Mouse (Mus musculus) neural tube, embryonic 15.5 days (tissue): Measurements from ENCODE around the gene Rfwd3. TPM values are rescaled to one million over a fixed set of nuclear protein-coding genes. Genes with fewer than 3 reads are reported as not detected.

Source experiments
- ATAC-seq: fragments of 200-750 bp; cut with Nextera tagmentation; 2 replicates; pipeline ENCODE4 v1.8.0; 2017; ENCODE audit warnings: mild to moderate bottlenecking, moderate TSS enrichment, moderate library complexity; ENCODE audit not compliant: low FRiP score
- H3K27ac ChIP-seq: fragments of 300-500 bp; sonication (generic); replicated peaks from 2 replicates; pipeline ENCODE4 v1.5.1; 2015; ENCODE audit warnings: mild to moderate bottlenecking, inconsistent platforms
- H3K27me3 ChIP-seq: fragments of 300-500 bp; sonication (generic); replicated peaks from 2 replicates; pipeline ENCODE4 v1.6.1; 2015; ENCODE audit warnings: inconsistent platforms
- H3K36me3 ChIP-seq: fragments of 300-500 bp; sonication (generic); 2 replicates; pipeline ENCODE4 v1.6.1; 2015; ENCODE audit warnings: inconsistent platforms
- H3K4me1 ChIP-seq: fragments of 300-500 bp; sonication (generic); 2 replicates; pipeline ENCODE4 v1.6.1; 2015; ENCODE audit warnings: inconsistent platforms
- H3K4me2 ChIP-seq: fragments of 300-500 bp; sonication (generic); 2 replicates; pipeline ENCODE4 v1.6.1; 2015; ENCODE audit warnings: inconsistent platforms, mild to moderate bottlenecking, moderate library complexity
- H3K4me3 ChIP-seq: fragments of 300-500 bp; sonication (generic); replicated peaks from 2 replicates; pipeline ENCODE4 v1.5.1; 2015; ENCODE audit warnings: mild to moderate bottlenecking, inconsistent platforms
- H3K9ac ChIP-seq: fragments of 300-500 bp; sonication (generic); replicated peaks from 2 replicates; pipeline ENCODE4 v1.6.1; 2015; ENCODE audit warnings: mild to moderate bottlenecking, inconsistent platforms
- H3K9me3 ChIP-seq: fragments of 300-500 bp; sonication (generic); replicated peaks from 2 replicates; pipeline ENCODE4 v1.6.1; 2016; ENCODE audit warnings: inconsistent platforms
- WGBS: fragments of 180-500 bp; shearing (Covaris S2); methylation state at CpG from one replicate; pipeline ENCODE4 v1.1.7; 2015; ENCODE audit warnings: mixed read lengths; 5-methylcytosine and 5-hydroxymethylcytosine counted together
- polyA plus RNA-seq: library from polyadenylated mRNA; unstranded; fragments of >200 nt; fragmentation: Nextera tagmentation; extraction: Ambion mirVana; gene quantifications from 2 replicates; pipeline ENCODE4 v1.2.1, GENCODE M21; 2015

The Rfwd3 gene
- polyA plus RNA-seq, 1 experiment from 2014 or later = 18.9 TPM

GRCm38 (mm10) chr8:111246287-111246830 is 53.7 kb downstream of the Rfwd3 start:
- H3K27me3 ChIP-seq = no peaks in the 10 kb centered on the region
- H3K9me3 ChIP-seq = no peaks in the 10 kb centered on the region
- H3K4me2 ChIP-seq = no peak overlapping the region
- no peak for ATAC-seq
- 88% methylated on average over 4 of the region's 4 CpGs for WGBS
- H3K9ac ChIP-seq = no peak overlapping the region
- no peaks in the 10 kb centered on the region for H3K36me3 ChIP-seq
- no peak overlapping the region for H3K4me3 ChIP-seq
- 0 out of 2 replicates have a peak, but pooled peaks cover 2% of the 10 kb centered on the region for H3K4me1 ChIP-seq
- no peak overlapping the region for H3K27ac ChIP-seq

GRCm38 (mm10) chr8:111237301-111237700 is 62.7 kb downstream of the Rfwd3 start:
- Histone ChIP-seq H3K27me3 (no peaks in the 10 kb centered on the region), H3K27ac (no peak overlapping the region), H3K4me1 (no peaks in the 10 kb centered on the region), H3K4me3 (no peak overlapping the region), H3K9me3 (no peaks in the 10 kb centered on the region), H3K9ac (no peak overlapping the region), H3K4me2 (no peak overlapping the region), H3K36me3 (no peaks in the 10 kb centered on the region)
- no peak for ATAC-seq
- 88% methylated on average over 3 of the region's 3 CpGs for WGBS

- Histone ChIP-seq H3K9me3 (no peaks in the 10 kb centered on the region), H3K27ac (no peak overlapping the region), H3K36me3 (no peaks in the 10 kb centered on the region), H3K4me3 (no peak overlapping the region), H3K4me2 (no peak overlapping the region), H3K4me1 (no peaks in the 10 kb centered on the region), H3K27me3 (no peaks in the 10 kb centered on the region), H3K9ac (no peak overlapping the region)
- no peak for ATAC-seq
- WGBS = 95% methylated on average over 2 of the region's 2 CpGs
These were observed 66.3 kb downstream of the Rfwd3 start for GRCm38 (mm10) chr8:111233730-111234129.

- Histone ChIP-seq H3K27me3 (no peaks in the 10 kb centered on the region), H3K27ac (no peak overlapping the region; the same call in 1 of the 2 replicates), H3K9ac (no peak overlapping the region), H3K9me3 (no peaks in the 10 kb centered on the region), H3K36me3 (no peaks in the 10 kb centered on the region), H3K4me2 (no peak overlapping the region), H3K4me1 (peaks cover 5% of the 10 kb centered on the region), H3K4me3 (no peak overlapping the region)
- 52% methylated on average over 5 of the region's 5 CpGs for WGBS
- ATAC-seq = no peak
These were observed 75.9 kb downstream of the Rfwd3 start for GRCm38 (mm10) chr8:111224153-111224552.

Other genes with a start within 250 kb of the Rfwd3 start
- not detected in 2 replicates for gene Exosc6, start 243.9 kb downstream of the Rfwd3 start, polyA plus RNA-seq
- gene Clec18a, start 207.8 kb downstream of the Rfwd3 start, polyA plus RNA-seq = 0.31 and 0.65 TPM in 2 replicates
- 10.3 and 10.5 TPM in 2 replicates for gene Pdpr, start 205.6 kb downstream of the Rfwd3 start, polyA plus RNA-seq
- 61.0 and 63.6 TPM in 2 replicates for gene Glg1, start 41.0 kb downstream of the Rfwd3 start, polyA plus RNA-seq
- 0.29 and 1.1 TPM in 2 replicates for gene Mlkl, start 38.0 kb upstream of the Rfwd3 start, polyA plus RNA-seq
- gene Fa2h, start 93.6 kb upstream of the Rfwd3 start, polyA plus RNA-seq = 0.69 and 0.86 TPM in 2 replicates
- gene Wdr59, start 221.9 kb upstream of the Rfwd3 start, polyA plus RNA-seq = 8.0 and 8.1 TPM in 2 replicates
- 80.3 and 93.3 TPM in 2 replicates for gene Znrf1, start 235.9 kb upstream of the Rfwd3 start, polyA plus RNA-seq